Mouse (Mus musculus) fat pad, adult 2 months (tissue): ENCODE data around the gene F2.

Experiments used
- DNase-seq: peaks from one replicate; pipeline ENCODE4 v3.0.0-alpha.2; 2011; ENCODE audit warnings: low read depth, low spot score; ENCODE audit errors: extremely low read depth

F2 gene

DNA sequence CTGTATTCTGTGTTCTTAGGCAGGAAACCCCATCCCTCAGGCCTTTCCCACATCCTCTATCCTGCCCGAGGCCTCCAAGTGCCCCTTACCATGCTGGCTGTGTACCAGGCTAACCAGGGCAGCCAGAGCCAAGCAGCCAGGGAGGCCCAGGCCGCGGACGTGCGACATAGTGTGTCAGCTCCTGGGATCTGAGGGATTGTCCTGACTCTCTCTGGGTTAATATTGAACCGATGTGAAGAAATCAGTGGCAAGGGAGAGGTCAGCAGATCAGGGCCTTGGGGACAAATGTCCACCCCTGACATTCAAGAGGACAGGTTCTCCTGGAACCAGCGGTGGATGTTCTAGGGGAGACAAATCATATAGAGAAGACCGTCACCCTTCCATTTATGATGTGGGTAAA, at the start of gene F2:
F2 (minus strand) TSS at position 186 of the 400 bp plus-strand sequence.
- DNase-seq = no peak

DNA sequence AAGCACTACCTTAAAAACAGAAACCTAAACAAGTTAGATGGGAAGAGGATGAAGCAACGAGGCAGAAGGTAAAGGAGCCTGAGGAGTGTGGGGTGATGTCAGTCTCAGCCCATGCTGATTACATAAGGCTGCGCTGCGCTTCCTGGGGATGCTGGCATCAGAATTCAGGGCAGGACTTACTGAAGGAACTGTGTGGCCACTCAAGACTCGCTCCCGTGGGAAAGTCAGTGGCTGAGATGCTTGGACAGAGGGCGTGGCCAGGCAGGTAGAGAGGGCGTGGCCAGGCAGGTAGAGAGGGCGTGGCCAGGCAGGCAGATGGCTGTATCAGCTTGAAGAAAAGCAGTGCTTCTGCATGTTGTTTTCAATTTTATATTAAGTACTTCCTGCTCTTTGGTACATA, 47.7 kb upstream of the F2 start:
- DNase-seq = no peak

DNA sequence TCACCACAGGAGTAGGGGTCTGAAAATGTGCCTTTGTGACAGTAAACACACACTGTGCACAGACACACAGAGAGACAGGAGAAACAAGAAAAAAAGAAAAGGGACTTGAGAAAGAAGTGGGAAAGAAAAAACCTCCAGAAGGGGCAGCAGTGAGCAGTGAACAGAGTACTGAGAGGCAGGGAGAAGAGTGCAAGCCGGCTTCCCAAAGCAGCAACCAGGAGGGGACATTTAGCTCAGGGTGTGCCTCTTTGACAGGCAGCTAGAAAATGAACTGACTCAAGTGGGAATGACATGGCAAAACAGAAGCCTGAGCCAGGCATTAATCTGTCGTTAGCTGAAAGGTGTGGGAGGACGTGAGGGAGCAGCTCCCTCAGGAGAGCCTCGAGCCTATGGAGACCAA, 46.6 kb upstream of the F2 start:
- DNase-seq = no peak

DNA sequence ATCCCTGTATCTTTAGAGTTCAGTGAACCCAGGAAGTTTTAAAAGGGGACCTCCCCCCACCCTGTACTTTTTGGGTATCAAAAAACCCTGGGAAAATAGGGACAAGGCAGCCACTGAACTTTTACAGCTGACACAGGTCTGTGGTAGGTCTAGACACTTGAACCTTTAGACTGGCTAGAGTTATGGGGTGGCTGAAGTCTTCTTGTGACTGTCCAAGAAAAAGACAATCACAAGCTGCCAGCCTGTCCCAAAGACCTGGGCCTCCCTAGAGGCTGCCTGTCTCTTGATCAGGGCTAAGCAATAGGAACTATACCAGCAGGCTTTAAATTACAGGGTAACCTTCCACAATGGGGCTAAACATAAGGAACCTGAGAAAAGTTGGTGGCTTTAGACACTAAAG, 40.7 kb upstream of the F2 start:
- no peak for DNase-seq

DNA sequence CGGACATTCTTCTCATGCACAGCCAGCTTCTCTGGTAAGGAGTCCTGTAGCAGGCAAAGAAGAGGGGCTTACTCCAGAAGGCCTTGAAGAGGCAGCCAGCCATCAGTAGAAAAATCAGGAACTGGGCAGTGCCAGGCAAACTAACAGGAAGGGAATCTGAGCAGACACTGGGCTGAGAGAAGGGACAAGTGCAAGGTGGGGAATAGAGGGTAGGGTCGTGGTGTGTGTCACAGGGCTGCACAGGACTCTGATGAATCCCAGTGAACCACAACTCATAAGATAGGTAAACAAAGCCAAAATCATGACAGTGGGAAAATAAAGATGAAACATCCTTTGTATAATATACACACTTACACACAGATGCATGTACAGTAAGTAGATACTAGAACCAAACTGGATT, 40.2 kb upstream of the F2 start:
- DNase-seq = no peak

DNA sequence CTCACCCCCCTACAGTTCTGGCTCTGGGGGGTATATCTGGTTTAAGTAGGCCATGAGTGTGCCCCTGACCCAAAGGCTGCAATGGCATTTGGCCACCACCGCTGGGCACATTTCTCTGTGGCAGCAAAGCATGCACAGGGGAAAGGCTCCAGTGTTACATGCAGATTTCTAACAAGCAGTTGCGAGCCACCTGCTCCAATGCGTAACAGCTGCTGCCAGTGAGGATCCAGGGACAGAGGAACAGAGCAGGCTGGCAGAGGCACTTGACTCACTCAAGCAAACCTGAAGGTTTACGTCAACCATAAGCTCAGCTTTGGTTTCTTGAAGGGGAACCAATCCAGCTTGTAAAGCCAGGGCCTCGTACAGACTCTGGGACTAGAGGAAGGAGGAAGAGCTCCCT, 38.7 kb upstream of the F2 start:
- DNase-seq = no peak

DNA sequence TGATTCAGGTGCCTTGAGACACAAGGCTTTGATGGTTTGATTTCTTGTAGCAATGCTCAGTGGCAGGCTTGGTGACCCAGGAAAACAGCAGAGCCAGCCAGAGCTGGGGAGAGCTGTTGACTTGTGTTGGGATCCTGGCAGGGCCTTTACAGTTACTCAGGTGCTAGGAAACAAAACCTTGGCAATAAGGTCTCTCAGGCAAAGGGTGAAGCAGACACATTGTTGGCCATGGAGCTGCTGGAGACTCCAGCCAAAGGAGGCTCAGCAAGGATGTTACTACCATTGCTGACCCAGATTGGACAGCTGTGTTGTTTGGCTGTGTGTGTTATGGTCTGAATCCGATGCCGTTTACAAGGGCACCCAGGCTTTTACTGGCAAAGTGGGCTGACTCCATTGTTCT, 37.4 kb upstream of the F2 start:
- DNase-seq = no peak

DNA sequence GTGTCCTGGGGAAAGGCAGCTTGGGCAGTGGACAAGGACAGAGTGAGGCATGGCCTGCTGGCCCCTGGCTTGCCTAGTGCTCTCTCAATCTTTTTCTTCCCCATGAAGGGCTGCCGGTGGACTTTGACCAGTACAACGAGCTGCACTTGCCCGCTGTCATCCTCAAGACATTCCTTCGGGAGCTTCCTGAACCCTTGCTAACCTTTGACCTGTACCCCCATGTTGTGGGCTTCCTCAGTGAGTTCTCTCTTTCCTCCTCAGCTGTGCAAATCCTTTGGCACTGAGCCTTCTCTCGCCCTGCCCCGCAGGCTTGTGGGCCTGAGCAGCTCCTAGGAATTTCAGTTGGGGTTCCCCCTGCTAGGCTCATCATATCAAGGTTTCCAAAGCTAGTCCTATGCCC, 33.8 kb upstream of the F2 start:
- no peak for DNase-seq

DNA sequence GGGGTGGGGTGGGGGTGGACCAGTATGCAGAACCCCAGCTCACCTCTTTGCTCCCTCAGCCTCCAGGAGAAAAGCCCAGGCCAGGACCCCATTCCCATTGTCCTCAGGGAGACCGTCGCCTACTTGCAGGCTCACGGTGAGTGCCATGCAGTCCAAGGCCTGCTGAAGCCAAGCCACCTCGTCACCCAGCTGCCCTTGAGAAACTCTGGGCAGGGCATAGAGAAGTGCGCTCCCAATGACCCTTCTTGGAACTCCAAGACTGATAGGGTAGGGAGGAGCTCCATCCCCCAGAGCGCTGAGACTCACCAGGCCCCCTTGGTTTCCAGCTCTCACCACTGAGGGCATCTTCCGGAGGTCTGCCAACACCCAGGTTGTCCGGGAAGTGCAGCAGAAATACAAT, 33.1 kb upstream of the F2 start:
- no peak for DNase-seq

DNA sequence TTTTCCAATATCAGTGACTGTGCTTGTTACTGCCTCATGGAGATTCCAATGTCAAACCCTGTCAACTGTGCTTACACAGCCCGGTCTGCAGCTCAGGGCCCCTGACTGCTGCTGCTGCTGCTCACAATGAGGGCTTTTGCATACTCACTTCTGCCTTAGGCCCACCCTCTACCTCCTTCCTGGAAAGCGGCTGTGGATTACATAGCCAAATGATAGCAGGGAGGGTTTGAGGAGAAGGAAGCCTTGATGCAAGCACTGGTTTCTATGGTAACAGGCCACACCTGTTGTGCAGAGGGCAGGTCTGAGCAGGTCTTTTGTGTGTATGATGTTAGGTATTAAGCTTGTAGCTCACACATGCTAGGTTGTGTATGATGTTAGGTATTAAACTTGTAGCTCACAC, 31.5 kb upstream of the F2 start:
- no peak for DNase-seq

DNA sequence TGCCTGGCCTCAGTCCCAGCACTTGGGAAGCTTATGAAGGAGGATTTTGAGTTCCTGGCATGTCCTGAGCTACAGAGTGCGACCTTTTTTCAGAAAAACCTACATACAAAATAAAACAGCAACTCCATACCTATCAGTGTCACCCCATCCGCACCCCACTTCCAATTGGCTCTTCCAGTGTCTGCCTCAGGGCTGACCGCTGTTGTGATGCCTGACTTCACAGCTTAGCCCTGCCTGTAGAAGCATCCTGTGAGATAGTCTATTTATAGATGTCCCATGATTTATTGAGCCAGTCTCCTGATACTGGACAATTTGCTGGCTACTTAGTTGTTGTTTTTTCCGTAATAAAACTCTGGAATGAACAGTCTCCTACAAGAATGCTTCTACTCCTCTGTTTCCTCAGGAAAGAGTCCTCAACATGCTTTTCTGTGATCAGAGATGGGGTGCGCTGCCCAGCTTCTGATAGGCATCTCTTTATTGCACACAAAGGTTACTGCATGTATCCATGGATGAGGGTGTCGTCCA, 30.2 kb upstream of the F2 start:
- DNase-seq = no peak

DNA sequence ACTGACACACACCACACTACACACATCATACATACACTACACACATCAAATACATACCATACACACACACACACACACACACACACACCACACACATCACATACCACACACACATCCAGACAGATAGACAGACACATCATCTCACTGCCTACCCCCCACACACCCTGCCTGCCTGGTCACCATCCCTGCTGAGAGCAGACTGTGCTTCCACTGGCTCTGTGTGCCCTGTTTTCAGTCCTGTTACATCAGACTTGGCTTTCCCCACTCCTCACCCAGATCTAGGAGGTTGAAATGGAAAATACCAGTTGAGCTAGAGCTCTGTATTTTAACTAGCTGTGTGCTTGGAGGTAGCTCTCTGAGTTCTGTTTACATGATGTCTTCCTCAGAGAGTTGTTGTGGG, 28.6 kb upstream of the F2 start:
- no peak for DNase-seq

DNA sequence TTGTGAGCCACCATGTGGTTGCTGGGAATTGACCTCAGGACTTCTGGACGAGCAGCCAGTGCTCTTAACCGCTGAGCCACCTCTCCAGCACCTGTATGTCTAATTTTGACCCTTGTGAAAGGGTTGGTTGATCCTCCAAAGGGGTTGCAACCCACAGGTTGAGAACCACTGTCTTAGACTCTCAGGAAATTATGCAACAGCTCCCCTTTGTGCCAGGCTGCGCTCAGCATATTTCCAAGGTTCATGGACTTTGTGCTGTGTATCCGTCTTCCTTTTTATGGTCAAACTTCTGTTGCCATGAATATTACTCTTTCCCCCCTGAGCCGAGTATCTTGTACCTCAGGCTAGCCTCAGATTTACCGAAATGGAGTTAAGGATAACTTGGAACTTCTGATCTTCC, 24.8 kb upstream of the F2 start:
- no peak for DNase-seq

DNA sequence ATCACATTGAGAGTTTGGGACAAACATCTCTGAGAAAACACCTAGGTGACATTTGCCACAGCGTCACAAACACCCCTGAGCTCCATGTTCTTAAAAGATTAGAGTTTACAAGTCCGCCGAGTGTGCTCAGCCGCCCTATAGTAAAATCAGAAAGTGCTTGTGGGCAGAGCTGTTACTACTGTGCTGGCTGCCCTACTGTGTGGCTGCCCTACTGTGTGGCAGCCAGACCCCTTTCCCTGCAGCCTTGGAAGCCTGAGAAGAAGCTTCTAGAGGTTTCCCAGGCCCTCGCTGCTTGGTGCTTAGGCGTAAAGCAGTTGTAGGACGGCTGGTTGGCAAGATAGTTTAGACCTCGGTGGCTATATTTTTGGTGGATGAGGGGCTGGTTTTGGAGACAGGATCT, 23.4 kb upstream of the F2 start:
- no peak for DNase-seq

DNA sequence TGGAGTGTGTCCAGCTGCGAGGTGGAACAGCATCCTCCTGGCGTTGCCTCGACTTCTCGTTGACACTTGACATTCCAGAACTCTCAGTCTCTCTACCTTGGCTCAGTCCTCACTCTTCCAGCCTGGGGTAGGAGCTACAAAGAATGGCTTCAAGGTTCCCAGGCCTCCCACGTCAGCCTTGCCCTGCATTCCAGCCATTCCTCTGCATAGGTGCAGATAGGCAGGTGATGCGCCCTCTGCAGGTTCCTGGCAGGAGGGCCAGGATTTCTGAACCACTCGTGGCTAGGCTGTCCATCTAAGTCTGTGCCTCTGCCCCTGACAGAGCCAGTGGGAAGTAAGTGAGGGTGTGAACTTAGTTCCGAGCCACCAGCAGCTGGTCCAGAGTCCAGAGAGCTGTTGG, 20.6 kb upstream of the F2 start:
- no peak for DNase-seq

DNA sequence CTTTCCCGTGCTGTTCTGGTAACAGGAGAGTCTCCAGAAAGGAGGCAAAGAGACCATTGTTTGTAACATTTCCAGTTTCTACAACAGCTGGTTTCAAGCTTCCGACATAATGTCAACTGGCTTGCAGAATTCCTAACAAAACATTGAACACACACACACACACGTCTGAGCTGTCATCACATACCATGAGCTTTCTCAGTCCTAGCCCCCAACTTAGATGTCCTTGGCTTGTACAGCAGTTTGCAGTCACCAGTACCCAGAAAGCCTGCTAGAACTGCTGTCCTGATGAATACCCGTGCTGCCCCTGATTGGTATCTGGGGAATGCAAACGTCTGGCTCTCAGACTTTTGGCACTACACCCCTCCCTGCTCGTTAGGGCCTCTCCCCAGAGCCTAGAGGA, 19.6 kb upstream of the F2 start:
- no peak for DNase-seq

DNA sequence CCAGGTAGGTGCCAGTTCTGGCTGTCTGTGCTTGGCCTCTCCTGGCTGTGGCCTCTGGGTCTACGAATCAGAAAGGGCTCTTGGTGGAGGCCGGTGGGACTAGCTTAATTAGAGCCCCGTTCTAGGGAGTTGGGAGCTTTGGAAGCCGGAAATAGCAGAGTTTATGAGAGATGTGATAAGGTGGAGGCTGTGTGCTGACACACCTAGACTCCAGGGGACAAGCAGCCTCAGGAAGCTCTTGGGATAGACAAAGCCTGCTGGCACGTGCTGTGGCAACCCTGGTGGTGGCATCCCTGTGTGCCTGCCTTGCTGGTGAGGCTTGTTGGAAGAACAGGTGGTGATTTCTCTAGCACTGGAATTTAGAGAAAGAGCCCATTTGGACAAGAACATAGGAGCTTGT, 19.2 kb upstream of the F2 start:
- DNase-seq = no peak

DNA sequence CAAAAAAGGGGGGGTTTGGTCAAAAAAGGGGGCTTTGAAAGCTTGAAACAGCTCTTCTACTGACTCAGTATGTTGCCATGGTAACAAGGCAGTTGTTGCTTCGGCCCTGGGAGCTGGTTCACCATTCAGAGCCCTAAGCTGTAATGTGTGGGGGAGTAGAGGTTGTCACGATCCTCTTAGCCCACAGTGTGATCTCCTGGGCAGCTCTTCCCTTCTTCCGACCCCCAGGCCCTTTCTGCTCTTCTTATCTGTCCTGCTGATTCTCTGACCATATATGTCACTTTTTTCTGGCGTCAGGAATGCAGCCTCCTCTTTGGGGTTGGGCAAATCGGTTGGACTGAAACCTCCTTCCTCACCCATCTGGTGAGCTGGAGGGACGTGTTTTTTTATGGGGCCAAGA, 16.6 kb upstream of the F2 start:
- DNase-seq = no peak

DNA sequence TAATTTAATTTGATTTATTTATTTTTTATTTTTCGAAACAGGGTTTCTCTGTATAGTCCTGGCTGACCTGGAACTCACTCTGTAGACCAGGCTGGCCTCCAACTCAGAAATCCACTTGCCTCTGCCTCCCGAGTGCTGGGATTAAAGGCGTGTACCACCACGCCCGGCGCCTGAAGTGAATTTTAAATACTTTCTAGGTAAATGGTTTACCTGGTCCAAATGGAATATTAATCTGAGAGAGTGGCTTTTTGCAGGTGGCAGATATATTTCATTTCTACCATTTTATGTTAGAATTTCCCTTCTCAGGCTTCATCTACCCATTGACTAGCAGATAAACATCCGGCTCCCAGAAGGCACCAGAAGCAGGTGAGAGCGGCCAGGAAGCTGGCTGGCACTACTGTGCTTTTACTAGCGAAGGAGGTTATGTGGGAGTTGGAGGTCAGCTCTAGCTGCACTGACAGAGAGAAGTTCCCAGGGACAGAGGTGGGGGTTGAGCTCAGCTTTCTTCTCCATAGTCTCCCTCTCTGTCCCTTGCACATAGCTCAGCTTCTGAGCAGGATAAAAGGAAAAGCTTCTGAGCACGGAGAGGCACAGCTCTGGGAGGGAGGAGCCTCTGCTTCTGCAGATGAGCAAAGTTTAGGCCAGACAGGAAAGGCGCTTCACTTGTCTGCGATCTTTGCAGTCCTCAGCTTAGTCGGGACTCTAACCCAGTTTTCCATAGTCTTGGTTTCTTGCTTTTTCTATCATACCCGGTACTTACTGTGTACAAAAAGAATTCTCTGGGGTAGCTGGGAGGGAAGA, 15.4 kb upstream of the F2 start:
- DNase-seq = no peak

DNA sequence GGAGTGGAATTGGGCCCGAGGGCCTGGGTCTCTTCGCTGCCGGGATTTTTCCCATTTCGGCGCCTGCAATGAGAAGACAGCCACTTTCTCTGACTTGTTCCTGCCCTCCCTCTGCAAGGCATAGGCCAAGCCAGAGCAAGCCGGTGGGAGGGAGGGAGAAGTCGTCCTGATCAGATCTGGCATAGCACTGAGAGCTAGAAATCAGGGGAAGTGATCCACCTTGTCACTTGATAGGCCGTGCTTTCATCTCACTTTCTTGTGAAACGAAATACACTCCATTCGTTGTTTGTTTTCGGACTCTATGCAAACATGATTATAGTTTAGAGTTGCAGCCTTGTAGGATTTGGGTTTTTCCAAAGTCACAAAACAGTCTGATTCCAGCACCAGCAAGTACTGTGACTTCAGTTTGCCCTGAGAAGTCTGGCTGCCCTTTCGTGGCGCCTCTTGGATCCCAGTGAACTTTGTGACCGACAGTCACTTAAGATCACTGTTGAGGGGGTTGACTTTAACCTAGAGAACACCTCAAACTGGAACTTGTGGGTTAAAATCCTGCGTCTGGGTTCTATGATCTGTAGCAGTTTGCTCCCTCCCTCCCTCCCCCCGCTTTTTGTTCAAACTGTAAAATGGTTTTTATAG, 14.3 kb upstream of the F2 start:
- no peak for DNase-seq

DNA sequence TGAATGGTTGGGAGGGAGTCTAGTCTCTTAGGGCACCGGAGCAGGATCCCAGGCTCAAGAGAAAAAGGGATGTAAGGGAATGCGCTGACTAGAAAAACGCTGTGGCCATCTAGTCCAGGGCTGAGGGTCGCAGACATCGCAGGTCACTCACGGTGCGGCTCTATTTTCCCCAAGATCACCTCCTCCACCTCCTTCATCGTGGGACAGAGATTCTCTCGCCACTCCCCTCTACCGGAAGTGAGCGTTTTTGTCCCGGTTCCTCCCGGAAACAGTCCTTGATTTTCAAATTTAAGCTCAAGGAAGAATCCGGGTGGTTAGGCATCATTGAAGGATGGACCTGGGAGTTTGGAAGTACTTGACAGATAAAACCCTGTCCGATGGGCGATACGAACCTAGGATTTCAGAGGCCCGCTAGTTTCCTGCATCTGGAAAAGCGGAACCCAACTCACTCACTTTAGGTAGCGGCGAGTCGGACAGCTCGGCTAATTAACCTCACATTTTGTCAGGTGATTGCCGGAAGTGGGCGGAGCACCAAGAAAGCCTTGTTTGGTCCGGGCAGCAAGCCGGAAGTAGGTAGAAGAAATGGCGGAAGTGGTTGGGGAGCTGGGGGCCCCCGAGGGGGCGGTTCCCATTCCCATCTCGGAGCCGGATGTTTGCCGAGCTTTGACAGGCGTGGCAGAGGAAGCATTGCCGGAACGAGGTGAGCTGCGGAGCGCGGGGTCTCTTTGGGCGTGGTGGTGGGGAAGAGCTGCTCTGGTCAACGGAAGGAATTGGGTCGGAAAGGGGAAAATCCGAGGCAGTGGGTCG, 13.5 kb upstream of the F2 start, which contains the start of the genes Zfp408 and Arhgap1:
Zfp408 (minus strand) TSS at position 239 of the 807 bp plus-strand sequence.
Arhgap1 (plus strand) TSS at position 308 of the 807 bp plus-strand sequence.
- DNase-seq = peak; percentile 92

DNA sequence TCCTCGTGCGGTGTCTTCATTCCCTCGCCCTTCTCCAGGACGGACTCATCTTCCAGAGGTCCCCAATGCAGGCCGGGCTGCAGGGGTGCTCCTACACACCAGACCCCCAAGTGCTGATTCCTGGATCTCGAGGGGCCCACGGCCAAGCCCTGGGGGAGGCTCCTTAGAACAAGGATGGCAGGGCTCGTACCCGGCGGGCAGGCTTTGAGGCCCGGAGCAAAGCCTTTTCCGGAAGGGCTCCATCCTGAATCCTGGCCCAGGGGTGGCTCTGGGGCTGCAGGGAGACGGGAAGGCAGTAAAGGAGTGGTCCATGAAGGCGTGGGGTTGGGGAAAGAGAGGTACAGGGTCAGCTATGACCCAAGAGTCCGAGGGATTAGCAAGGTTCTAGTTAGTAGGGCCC, 12.9 kb upstream of the F2 start:
- DNase-seq = no peak
